In genomic region chr13:30259326-30259725, GRCm38 (mm10) we compare ENCODE assay signal across 16 mouse cellular contexts.
A peak's percentile ranks its signal among the peaks of the same experiment; 100 is the strongest.
DNase-seq lines count a peak whose midpoint lies in the region; ATAC-seq and TF ChIP-seq lines count a peak whose summit lies in the region.
"Had no signal": no experiment of that assay in that cellular context is flagged by ENCODE, and none has a peak within 500 bp of the region (broad histone marks: within the 10 kb centered on the region; RNA-seq: fewer than 3 reads in every experiment).

No protein-coding gene starts in this region.

- H3K4me2 ChIP-seq in kidney, embryonic 14.5 days (replicated peaks; ENCODE audit: low read depth, low read length): no peak overlapping the region
- H3K4me2 ChIP-seq: embryonic facial prominence, embryonic 15.5 days; heart, embryonic 12.5 days; limb, embryonic 12.5 days; liver, embryonic 11.5 days; midbrain, embryonic 15.5 days; neural tube, embryonic 13.5 days had no signal

- TF ChIP-seq POLR2A in kidney, adult 2 months (IDR thresholded peaks at IDR 0.05; ENCODE audit: low read depth, low read length): no peak

- 87% methylated on average over 9 of the region's 9 CpGs for WGBS in kidney, embryonic 14.5 days
- WGBS in kidney, adult 2 months: 86% methylated on average over 9 of the region's 9 CpGs

- no peak overlapping the region for H3K27ac ChIP-seq in kidney, embryonic 14.5 days (ENCODE audit: low read depth, low read length)
- no peak overlapping the region for H3K27ac ChIP-seq in kidney, adult 2 months (ENCODE audit: insufficient read depth, low read depth, low read length)
- H3K27ac ChIP-seq: embryonic facial prominence, embryonic 15.5 days; hindbrain, embryonic 10.5 days; limb, embryonic 12.5 days; macrophage; midbrain, embryonic 15.5 days; neural tube, embryonic 13.5 days had no signal

- 0 out of 2 replicates have a peak, but pooled peaks have one; percentile 40 for ATAC-seq in kidney, embryonic 14.5 days (ENCODE audit: low FRiP score, low TSS enrichment)

- no peaks in the 10 kb centered on the region for H3K27me3 ChIP-seq in kidney, embryonic 14.5 days (ENCODE audit: control insufficient read depth, insufficient read depth, low read length)
- H3K27me3 ChIP-seq in kidney, adult 2 months (replicated peaks; ENCODE audit: control insufficient read depth, insufficient read depth, low read length): no peaks in the 10 kb centered on the region
- H3K27me3 ChIP-seq: embryonic facial prominence, embryonic 15.5 days; heart, embryonic 12.5 days; limb, embryonic 12.5 days; midbrain, embryonic 15.5 days; neural tube, embryonic 13.5 days had no signal

- DNase-seq in kidney, adult 2 months: no peak
- DNase-seq in thymus, postnatal 0 days (ENCODE audit: low spot score): peak; percentile 16
- no peak for DNase-seq in thymus, postnatal 25 days
- peak; percentile 58 for DNase-seq in induced T-regulatory cell, adult 2 months (ENCODE audit: low read depth)
- DNase-seq in testis, postnatal 10 days (ENCODE audit: low spot score): no peak
- DNase-seq in left cerebral cortex, adult 11 months (ENCODE audit: low spot score): no peak

- no peak for TF ChIP-seq CTCF in kidney, adult 2 months (conservative IDR thresholded peaks at IDR 0.05; ENCODE audit: insufficient read depth, insufficient read length, low read depth, low read length)

- no peak overlapping the region for H3K9ac ChIP-seq in kidney, embryonic 14.5 days (ENCODE audit: low read depth, low read length)
- H3K9ac ChIP-seq: embryonic facial prominence, embryonic 15.5 days; heart, embryonic 12.5 days; limb, embryonic 12.5 days; liver, postnatal 0 days; midbrain, embryonic 15.5 days; neural tube, embryonic 13.5 days had no signal

- no peaks in the 10 kb centered on the region for H3K36me3 ChIP-seq in kidney, embryonic 14.5 days (ENCODE audit: control insufficient read depth, insufficient read depth, low read length)
- H3K36me3 ChIP-seq in kidney, adult 2 months (ENCODE audit: control insufficient read depth, insufficient read depth, low read length): no peaks in the 10 kb centered on the region
- H3K36me3 ChIP-seq: embryonic facial prominence, embryonic 15.5 days; heart, embryonic 12.5 days; hindbrain, embryonic 10.5 days; limb, embryonic 12.5 days; midbrain, embryonic 15.5 days; neural tube, embryonic 13.5 days had no signal

- H3K4me1 ChIP-seq in kidney, embryonic 14.5 days (ENCODE audit: control insufficient read depth, insufficient read depth, low read length): no peaks in the 10 kb centered on the region; the same call in 1 of the 2 replicates
- no peaks in the 10 kb centered on the region; the same call in 1 of the 2 replicates for H3K4me1 ChIP-seq in kidney, adult 2 months (ENCODE audit: control insufficient read depth, insufficient read depth, low read length)
- H3K4me1 ChIP-seq: midbrain, embryonic 15.5 days had no signal

- no peaks in the 10 kb centered on the region for H3K9me3 ChIP-seq in kidney, embryonic 14.5 days (ENCODE audit: control insufficient read depth, low read length)
- H3K9me3 ChIP-seq: embryonic facial prominence, embryonic 15.5 days; heart, embryonic 12.5 days; hindbrain, embryonic 10.5 days; limb, embryonic 12.5 days; midbrain, embryonic 15.5 days; neural tube, embryonic 13.5 days had no signal

- no peak overlapping the region for H3K4me3 ChIP-seq in kidney, embryonic 14.5 days (ENCODE audit: low read length)
- no peak overlapping the region for H3K4me3 ChIP-seq in kidney, adult 2 months (ENCODE audit: insufficient read depth, low read depth, low read length)
- H3K4me3 ChIP-seq: embryonic facial prominence, embryonic 15.5 days; heart, embryonic 12.5 days; hindbrain, embryonic 10.5 days; limb, embryonic 12.5 days; midbrain, embryonic 15.5 days; neural tube, embryonic 13.5 days had no signal

Comparison
In these comparisons a context has a peak if more than half of its experiments do, and no peak if none do; other contexts are left out.
1. DNase-seq: peak in thymus, postnatal 0 days (single experiment) and induced T-regulatory cell, adult 2 months (single experiment); none in kidney, adult 2 months (single experiment), thymus, postnatal 25 days (single experiment), testis, postnatal 10 days (single experiment) and left cerebral cortex, adult 11 months (single experiment).